Mouse (Mus musculus) lung, adult 2 months (tissue): ENCODE results near the gene Cyp4f40. TPM values are rescaled to one million over a fixed set of nuclear protein-coding genes. Genes with fewer than 3 reads are reported as not detected.

Source experiments
- DNase-seq: peaks from one replicate; pipeline ENCODE4 v3.0.0; 2022
- H3K4me1 ChIP-seq: fragments of 200-500 bp; 2 replicates; pipeline ENCODE4 v1.6.1; 2011; ENCODE audit warnings: low read length; ENCODE audit not compliant: control insufficient read depth, insufficient read depth
- H3K4me3 ChIP-seq: fragments of 200-500 bp; replicated peaks from 2 replicates; pipeline ENCODE3; 2011; ENCODE audit warnings: low read depth, mild to moderate bottlenecking, control low read depth, low read length; ENCODE audit errors: extremely low read depth
- CTCF ChIP-seq: fragments of 200-500 bp; IDR thresholded peaks from 2 replicates; pipeline ENCODE4 v1.5.1; 2011; ENCODE audit warnings: mild to moderate bottlenecking, low read length, control low read depth; ENCODE audit not compliant: insufficient read depth
- POLR2A ChIP-seq: fragments of 200-500 bp; IDR thresholded peaks from 2 replicates; pipeline ENCODE4 v1.6.1; 2011; ENCODE audit warnings: low read depth, mild to moderate bottlenecking, control low read depth, low read length, borderline replicate concordance; ENCODE audit errors: extremely low read depth
- WGBS: fragments of 180-500 bp; shearing (Covaris S2); methylation state at CpG from one replicate; pipeline ENCODE4 v1.1.7; 2018; 5-methylcytosine and 5-hydroxymethylcytosine counted together
- polyA plus RNA-seq: library from polyadenylated mRNA; depleted of rRNA; stranded (reverse); fragments of >200 nt; gene quantifications from 2 replicates; pipeline ENCODE4 v1.2.3, GENCODE M21; 2012

Cyp4f40 gene
- polyA plus RNA-seq, 1 experiment, result 0.07 TPM

- TF ChIP-seq POLR2A (no peak), CTCF (no peak)
- DNase-seq, result no peak
- Histone ChIP-seq H3K4me1 (no peaks in the 10 kb centered on the region), H3K4me3 (no peak overlapping the region)
- WGBS, result 67% methylated on average over 2 of the region's 2 CpGs
Observed at GRCm38 (mm10) chr17:32637151-32637550, 21.5 kb upstream of the Cyp4f40 start.

DNA sequence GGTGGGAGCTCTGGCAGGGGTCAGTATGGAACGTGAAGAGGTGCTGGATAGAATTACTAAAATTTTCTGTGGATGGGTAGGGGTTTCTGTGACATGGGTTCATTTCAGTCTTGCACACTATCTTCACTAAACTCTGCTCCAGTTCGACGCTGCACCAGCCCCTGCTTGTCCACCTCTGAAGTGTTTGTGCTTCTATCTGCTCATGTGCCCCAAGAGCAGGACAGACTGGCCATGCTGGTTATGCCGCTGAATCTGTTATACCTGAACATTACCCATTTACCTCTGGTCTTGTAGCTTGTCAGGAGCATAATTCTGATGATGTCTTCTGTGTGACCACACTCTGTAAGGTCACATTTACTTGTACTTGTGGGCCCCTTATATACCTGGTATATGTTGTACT is 12.1 kb upstream of the Cyp4f40 start:
- 76% methylated on average over 4 of the region's 4 CpGs for WGBS
- H3K4me3 ChIP-seq, result no peak overlapping the region
- DNase-seq, result no peak

GRCm38 (mm10) chr17:32653860-32654259 is 4.8 kb upstream of the Cyp4f40 start:
- DNase-seq, result no peak
- no peaks in the 10 kb centered on the region for H3K4me1 ChIP-seq
- no peak overlapping the region for H3K4me3 ChIP-seq
- 92% methylated on average over 4 of the region's 4 CpGs for WGBS
- TF ChIP-seq CTCF (no peak), POLR2A (no peak)

More for the DNA sequence above, 12.1 kb upstream of the Cyp4f40 start:
- TF ChIP-seq CTCF (no peak), POLR2A (no peak)
- H3K4me1 ChIP-seq, result no peaks in the 10 kb centered on the region

DNA sequence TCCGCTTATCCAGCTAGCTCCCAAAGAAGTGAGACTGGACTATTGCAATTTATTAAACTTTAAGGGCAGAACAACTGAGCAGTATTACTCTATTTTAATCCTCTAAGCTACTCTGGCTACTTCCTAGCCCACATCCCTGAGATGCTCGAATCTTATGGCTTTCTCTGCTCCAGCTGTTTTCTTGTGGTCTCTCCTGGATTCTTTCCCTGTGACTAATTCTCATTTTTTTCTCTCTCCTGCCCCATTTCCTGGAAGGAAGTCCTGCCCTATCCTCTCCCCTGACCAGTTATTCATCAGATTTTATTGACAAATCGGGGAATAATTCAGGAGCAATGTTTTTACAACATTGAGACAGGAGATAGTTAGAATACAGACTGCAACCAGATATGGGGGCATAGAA is 1.7 kb upstream of the Cyp4f40 start:
- no peak for DNase-seq
- Histone ChIP-seq H3K4me3 (no peak overlapping the region), H3K4me1 (no peaks in the 10 kb centered on the region)
- TF ChIP-seq POLR2A, result no peak
- no peak for TF ChIP-seq CTCF
- 57% methylated on average over 3 of the region's 3 CpGs for WGBS

DNA sequence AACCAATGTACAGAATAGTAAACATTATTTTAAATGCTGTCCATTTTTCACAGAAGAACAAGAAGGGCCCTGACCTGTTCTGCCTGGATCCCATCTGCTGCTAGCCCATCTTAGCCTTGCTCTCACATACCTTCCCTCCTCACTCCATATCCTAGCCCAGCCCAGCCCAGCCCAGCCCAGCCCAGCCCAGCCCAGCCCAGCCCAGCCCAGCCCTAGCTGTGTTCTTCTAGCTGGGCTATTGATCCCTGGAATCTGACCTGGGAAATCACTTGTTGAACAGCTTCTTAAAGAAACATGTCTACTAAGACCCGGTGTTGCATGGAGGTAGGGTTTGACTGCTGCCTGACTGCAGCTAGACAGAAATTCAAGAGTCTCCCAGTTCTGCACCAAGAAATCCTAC is 454 bp upstream of the Cyp4f40 start:
- Histone ChIP-seq H3K4me1 (no peaks in the 10 kb centered on the region), H3K4me3 (no peak overlapping the region)
- TF ChIP-seq CTCF (no peak), POLR2A (no peak)
- WGBS, result 71% methylated on average over 1 of the region's 1 CpGs
- DNase-seq, result no peak

DNA sequence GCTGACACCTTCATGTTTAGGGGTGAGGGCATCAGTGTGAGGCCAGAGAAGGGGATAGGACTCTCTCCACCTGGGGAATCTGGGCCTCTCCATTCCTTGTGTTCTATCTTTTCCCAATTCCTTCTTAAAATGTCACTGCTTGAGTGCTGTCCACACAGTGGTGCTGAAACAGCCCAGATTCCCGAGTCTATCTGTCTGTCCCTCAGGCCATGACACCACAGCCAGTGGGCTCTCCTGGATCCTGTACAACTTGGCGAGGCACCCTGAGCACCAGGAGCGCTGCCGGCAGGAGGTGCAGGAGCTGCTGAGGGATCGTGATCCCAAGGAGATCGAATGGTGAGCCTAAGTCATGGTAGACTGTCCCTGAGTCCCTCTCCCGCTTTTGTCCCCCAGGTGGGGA is 15.3 kb downstream of the Cyp4f40 start:
- Histone ChIP-seq H3K4me1 (no peaks in the 10 kb centered on the region), H3K4me3 (no peak overlapping the region)
- TF ChIP-seq CTCF (no peak), POLR2A (no peak)
- no peak for DNase-seq
- WGBS, result 64% methylated on average over 7 of the region's 7 CpGs

- 30% methylated on average over 21 of the region's 21 CpGs for WGBS
- DNase-seq, result no peak
Observed at GRCm38 (mm10) chr17:32676040-32676635, 17.4 kb downstream of the Cyp4f40 start.

DNA sequence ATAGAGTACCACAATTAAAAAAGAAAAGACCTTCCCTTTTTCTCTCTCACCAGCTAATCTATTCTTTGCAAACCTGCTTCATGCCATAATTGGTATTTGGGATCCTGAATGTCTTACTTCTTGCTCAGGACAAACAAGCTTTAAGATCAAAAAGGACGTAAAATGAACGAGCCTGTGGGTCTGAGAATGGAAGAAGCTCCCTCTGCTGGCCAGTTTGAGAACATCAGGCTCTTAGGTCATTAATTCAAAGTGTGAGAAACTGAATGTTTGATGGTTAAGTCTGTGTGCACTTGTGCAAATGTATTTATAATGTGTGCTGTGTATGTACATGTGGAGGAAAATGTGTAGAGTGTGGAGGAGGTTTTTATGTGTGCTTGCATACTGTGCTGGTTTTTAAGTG is 21.7 kb downstream of the Cyp4f40 start:
- no peak overlapping the region for H3K4me3 ChIP-seq
- TF ChIP-seq POLR2A, result no peak
- peak; percentile 44; the same call in 1 of the 2 replicates for TF ChIP-seq CTCF
- 13% methylated on average over 2 of the region's 2 CpGs for WGBS
- peak; percentile 29 for DNase-seq
- no peaks in the 10 kb centered on the region for H3K4me1 ChIP-seq

More at GRCm38 (mm10) chr17:32676040-32676635, 17.4 kb downstream of the Cyp4f40 start:
- TF ChIP-seq POLR2A, result no peak
- no peak for TF ChIP-seq CTCF
- no peak overlapping the region for H3K4me3 ChIP-seq
- no peaks in the 10 kb centered on the region for H3K4me1 ChIP-seq

GRCm38 (mm10) chr17:32685048-32685750 is 26.5 kb downstream of the Cyp4f40 start, which contains the start of gene Cyp4f15:
Gene Cyp4f15 (plus strand): TSS chr17:32685627.
- peak within 1 kb of the TSS; percentile 32 for H3K4me3 ChIP-seq
- no peaks in the 10 kb centered on the region for H3K4me1 ChIP-seq
- no peak for DNase-seq
- WGBS, result 31% methylated on average over 7 of the region's 7 CpGs
- TF ChIP-seq CTCF, result no peak
- no peak for TF ChIP-seq POLR2A

GRCm38 (mm10) chr17:32686722-32687121 is 28.0 kb downstream of the Cyp4f40 start:
- 82% methylated on average over 5 of the region's 5 CpGs for WGBS
- no peak for DNase-seq
- no peak for TF ChIP-seq CTCF
- no peak for TF ChIP-seq POLR2A
- H3K4me3 ChIP-seq, result no peak overlapping the region
- no peaks in the 10 kb centered on the region for H3K4me1 ChIP-seq
